Mouse (Mus musculus) spleen, postnatal 36 days (tissue): Measurements from ENCODE around the gene Cbr1.
"Not testable (repeated sequence)": the region's sequence is repeated elsewhere in the genome, so short reads cannot be mapped to it uniquely, and the experiment has no call there.

Experiments used
- DNase-seq, 2 experiments: peaks; one replicate each; pipeline ENCODE4 v3.0.0; 2022; ENCODE audit warnings: low spot score in 2 of 2, mixed read lengths in 1 of 2

The Cbr1 gene

GRCm38 (mm10) chr16:93597551-93597950 is 8.1 kb upstream of the Cbr1 start:
- no peak for DNase-seq

DNA sequence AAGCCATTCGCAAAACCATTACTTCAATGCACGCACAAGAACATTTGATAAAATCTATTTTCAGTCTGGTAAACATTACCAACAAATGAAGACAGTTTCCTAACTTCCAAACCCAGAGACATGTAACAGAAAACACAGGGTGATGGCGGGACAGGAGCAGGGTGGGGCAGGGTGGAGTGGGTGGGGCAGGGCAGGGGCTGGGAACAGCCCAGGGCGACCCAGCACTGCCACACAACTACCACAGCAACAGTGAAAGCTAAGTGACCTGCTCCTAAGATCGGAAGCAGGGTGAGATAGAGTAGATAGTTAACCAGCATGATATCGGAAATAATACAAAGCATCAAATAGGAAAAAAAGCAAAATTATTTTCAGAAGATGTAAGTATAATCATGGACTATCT is 6.2 kb upstream of the Cbr1 start:
- DNase-seq = no peak

DNA sequence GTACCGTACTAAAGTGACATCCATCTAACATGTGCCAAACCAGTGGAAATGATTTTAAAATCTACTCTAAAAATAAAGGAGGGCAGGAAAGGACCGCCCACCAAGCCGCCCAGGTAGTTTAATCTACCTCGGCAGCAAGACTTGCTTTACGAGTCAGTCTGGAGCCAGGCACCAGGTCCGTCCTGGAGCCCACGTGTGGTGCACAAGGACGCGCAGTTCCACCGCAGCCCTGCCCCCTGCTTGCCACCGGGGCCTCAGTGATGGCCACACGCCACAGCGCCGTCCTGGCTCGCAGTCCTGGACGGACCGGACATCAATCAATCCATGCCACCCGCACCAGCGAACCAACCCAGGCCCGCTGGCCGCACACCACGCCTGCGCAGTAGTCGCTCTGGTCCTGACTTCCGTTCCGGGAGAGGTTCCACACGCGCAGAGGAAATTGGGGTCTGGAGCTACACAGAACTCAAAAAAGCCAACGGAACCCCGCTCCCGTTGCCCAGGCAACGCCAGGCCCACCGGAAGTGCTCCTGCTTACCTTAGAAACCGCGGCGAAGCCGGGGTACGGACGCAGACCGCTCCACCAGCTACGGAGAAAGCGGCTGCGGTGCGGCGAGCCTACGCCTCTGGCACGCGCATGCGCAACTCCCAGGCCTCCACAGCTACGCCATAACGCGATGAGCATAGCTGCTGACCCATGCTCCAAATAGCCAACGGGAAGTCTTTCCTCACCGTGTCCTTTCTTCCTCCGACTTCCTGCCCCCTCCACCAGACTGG is 2.0 kb upstream of the Cbr1 start, which contains the start of gene Setd4:
Setd4 (minus strand) TSS at position 625 of the 774 bp plus-strand sequence.
- DNase-seq = peak; percentile 82 to 87

DNA sequence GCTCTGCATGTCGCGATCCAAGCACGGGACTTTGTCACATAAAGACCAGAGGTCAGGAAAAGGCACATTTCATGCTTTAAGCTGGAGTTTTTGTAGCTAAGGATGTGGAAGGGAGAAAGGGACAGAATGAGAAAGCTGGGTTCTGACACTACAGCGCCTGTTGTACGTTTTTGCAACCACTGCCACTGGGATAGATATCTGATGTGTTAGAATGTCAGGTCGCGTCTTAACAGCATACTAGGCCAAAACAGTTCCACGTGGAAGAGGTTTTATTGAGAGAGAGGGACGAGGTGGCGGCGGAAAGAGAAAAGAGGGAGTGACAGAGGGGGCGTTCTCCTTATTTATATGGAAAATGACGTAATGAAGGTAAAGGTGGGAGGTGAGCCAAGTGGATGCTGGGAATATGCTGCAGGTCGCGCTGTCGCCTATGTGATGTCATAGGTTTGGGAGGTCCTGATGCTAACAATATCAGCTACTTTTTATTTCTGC is 1.1 kb upstream of the Cbr1 start:
- DNase-seq = no peak

GRCm38 (mm10) chr16:93606146-93606545 is 493 bp downstream of the Cbr1 start:
- DNase-seq = no peak

DNA sequence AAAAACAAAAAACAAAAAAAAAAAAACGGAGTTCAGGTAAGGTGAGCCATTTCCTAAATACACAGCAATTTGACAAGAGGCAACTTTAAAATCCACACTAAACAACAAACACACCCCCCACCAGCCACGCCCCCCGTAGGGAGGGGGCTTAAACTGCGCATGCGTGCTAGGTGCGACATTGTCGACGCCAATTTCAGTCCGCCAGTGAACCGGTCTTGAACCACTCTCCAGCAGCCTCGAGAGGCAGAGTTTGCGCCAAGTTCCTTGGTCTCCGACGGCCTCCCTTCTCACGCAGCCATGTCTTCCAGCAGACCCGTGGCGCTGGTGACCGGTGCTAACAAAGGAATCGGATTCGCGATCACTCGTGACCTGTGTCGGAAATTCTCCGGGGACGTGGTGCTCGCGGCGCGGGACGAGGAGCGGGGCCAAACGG is 2.0 kb downstream of the Cbr1 start:
- peak; percentile 84 to 88 for DNase-seq

GRCm38 (mm10) chr16:93608731-93609130 is 3.1 kb downstream of the Cbr1 start:
- no peak for DNase-seq

DNA sequence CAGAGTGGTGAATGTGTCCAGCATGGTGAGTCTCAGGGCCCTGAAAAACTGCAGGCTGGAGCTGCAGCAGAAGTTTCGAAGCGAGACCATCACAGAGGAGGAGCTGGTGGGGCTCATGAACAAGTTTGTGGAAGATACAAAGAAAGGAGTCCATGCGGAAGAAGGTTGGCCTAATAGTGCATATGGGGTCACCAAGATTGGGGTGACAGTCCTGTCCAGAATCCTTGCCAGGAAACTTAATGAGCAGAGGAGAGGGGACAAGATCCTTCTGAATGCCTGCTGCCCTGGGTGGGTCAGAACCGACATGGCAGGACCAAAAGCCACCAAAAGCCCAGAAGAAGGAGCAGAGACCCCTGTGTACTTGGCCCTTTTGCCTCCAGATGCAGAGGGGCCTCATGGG is 4.1 kb downstream of the Cbr1 start:
- no peak for DNase-seq

GRCm38 (mm10) chr16:93610961-93611360 is 5.3 kb downstream of the Cbr1 start:
- DNase-seq = no peak

- DNase-seq = peak; percentile 58 to 70
Measured at GRCm38 (mm10) chr16:93615118-93615870, 9.6 kb downstream of the Cbr1 start.

- DNase-seq = not testable (repeated sequence)
Measured at GRCm38 (mm10) chr16:93623759-93624158, 18.1 kb downstream of the Cbr1 start.

- DNase-seq = no peak
Measured at GRCm38 (mm10) chr16:93624671-93625070, 19.0 kb downstream of the Cbr1 start.

- DNase-seq = no peak
Measured at GRCm38 (mm10) chr16:93626745-93627144, 21.1 kb downstream of the Cbr1 start.

- DNase-seq = no peak
Measured at GRCm38 (mm10) chr16:93627761-93628400, 22.2 kb downstream of the Cbr1 start, which contains the start of gene Gm5678. TSS of gene Gm5678 (plus strand) at chr16:93628097.

DNA sequence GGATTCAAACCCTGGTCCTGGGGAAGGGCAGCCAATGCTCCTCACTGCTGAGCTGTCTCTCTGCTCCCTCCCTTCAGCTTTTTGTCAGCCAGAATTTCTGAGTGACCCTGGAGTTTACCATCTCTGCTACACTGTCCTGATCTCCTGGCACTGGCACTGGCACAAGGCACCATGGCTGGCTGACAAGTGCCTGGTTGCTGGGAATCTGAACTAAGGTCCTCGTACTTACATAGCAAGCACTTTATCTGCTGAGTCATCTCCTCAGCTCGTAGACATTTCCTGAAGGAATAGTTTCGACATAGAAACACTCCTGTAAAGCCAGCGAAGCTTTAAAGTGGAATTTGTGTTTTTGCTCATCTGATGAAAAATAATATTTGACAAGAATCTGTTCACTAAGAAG is 38.4 kb downstream of the Cbr1 start:
- DNase-seq = no peak

GRCm38 (mm10) chr16:93648441-93649183 is 43.0 kb downstream of the Cbr1 start:
- DNase-seq = no peak
